Mouse (Mus musculus): ENCODE measurements around the gene Mapk3. TPM values are rescaled to one million over a fixed set of nuclear protein-coding genes. Genes with fewer than 3 reads are reported as not detected.
"Not testable (repeated sequence)": the region's sequence is repeated elsewhere in the genome, so short reads cannot be mapped to it uniquely, and the experiment has no call there.

Mapk3 gene
- 65.2 and 68.3 TPM in 2 replicates for polyA plus RNA-seq (2015; fragmentation: Nextera tagmentation; extraction: Ambion mirVana)

DNA sequence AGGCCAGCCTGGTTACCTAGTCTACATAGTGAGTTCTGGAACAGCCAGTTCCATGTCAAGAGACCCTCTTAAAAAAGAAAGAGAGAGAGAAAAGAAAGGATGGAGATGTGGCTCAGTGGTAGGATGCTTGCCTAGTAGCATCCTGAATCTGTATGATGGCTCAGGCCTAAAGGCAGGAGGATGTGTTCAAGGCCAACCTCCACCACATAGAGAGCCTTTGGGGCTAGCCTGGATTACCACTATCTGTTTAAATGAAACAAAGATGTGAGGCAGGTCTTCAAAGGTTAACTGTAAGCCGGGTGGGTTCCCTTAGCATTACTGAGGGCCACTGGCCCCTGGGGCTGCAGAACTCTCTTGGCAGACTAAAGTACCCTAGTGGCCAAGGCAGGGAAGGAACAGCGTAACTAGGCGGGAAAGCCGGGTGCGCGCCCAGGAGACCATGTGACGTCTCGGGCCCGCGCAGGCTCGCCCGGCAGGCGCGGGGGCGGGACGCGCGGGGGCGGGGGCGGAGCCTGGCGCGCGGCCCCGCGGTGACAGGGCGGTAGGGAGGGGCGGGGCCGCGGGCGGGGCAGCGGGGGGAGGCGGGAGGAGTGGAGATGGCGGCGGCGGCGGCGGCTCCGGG, at the start of gene Mapk3:
TSS of gene Mapk3 (plus strand) at position 552 of the 622 bp plus-strand sequence.
- ATAC-seq (ENCODE audit: insufficient number of reproducible peaks, low FRiP score, low TSS enrichment, low read depth) = peak; percentile 49
- Histone ChIP-seq H3K9me3 (no peaks in the 10 kb centered on the region), H3K4me1 (peaks cover 40% of the 10 kb centered on the region), H3K4me3 (peak within 1 kb of the TSS; percentile 78), H3K27me3 (no peaks in the 10 kb centered on the region), H3K4me2 (peak within 1 kb of the TSS; percentile 90), H3K36me3 (peaks cover 14% of the 10 kb centered on the region), H3K27ac (peak within 1 kb of the TSS; percentile 89), H3K9ac (peak within 1 kb of the TSS; percentile 78)
- under 1% methylated on average over 34 of the region's 38 CpGs for WGBS

DNA sequence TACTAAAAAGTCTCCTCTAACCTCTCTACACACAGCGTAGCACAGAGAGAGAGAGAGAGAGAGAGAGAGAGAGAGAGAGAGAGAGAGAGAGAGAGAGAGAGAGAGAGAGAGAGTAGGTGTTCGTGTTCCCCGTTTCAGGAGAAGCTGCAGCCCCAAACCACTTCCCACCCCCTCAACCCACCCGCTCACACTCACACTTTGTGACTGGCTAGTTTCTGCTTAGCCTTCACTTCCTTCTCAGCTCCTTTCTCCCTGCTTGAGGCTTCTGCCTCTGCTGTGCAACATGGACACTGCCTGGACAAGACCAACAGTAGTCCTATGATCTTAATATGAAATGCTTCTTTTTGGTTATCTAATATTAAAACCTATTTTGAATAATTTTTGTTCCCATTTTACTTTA, 49.1 kb upstream of the Mapk3 start:
- Histone ChIP-seq H3K4me1 (no peaks in the 10 kb centered on the region), H3K36me3 (no peaks in the 10 kb centered on the region), H3K27me3 (peaks cover 6% of the 10 kb centered on the region; the same call in 1 of the 2 replicates), H3K4me2 (no peak overlapping the region), H3K9me3 (no peaks in the 10 kb centered on the region), H3K9ac (no peak overlapping the region), H3K27ac (no peak overlapping the region), H3K4me3 (no peak overlapping the region)
- WGBS = 68% methylated on average over 4 of the region's 4 CpGs
- no peak for ATAC-seq (ENCODE audit: insufficient number of reproducible peaks, low FRiP score, low TSS enrichment, low read depth)

DNA sequence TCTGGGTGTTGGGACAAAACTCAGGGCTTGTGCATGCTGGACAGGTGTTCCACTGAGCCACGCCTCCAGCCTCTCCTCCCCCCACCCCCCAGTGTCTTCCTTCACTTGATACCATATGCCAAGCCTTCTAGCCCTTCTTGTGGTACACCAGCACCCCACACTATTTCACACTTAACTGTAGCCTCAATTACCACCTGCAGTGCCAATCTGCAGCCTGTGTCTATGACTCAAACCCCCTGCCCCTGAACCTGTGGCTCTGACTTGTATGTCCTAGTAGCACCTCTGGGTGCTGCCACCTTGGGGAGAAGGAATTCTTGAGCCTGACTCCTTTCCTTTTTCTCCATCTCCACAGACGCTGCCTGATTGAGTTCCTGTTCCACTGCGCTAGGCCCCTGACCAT, 47.5 kb upstream of the Mapk3 start:
- Histone ChIP-seq H3K4me2 (no peak overlapping the region), H3K9ac (no peak overlapping the region), H3K36me3 (no peaks in the 10 kb centered on the region), H3K27ac (no peak overlapping the region), H3K4me1 (no peaks in the 10 kb centered on the region), H3K4me3 (no peak overlapping the region), H3K9me3 (no peaks in the 10 kb centered on the region), H3K27me3 (no peaks in the 10 kb centered on the region)
- WGBS = 84% methylated on average over 3 of the region's 3 CpGs
- no peak for ATAC-seq (ENCODE audit: insufficient number of reproducible peaks, low FRiP score, low TSS enrichment, low read depth)

DNA sequence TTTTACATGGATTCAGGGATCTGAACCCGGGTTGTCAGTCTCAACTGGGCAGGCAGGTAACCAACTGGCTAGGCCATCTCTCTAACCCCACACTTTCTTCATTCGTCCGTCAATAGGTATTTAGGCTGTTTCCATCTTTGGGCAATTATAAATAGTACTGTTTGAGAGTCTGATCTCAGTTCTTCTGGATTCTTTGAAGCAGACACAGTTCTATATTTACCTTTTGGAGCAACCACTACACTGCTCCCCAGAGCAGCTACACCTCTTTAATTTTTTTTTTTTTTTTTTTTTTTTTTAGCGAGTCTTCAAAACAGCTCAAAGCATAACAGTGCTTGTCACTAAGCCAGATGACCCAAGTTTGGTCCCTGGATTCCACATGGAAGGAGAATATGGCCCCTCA, 43.7 kb upstream of the Mapk3 start:
- no peak overlapping the region for H3K9ac ChIP-seq
- no peak overlapping the region for H3K4me3 ChIP-seq
- no peak for ATAC-seq (ENCODE audit: insufficient number of reproducible peaks, low FRiP score, low TSS enrichment, low read depth)
- H3K9me3 ChIP-seq = no peaks in the 10 kb centered on the region
- 70% methylated on average over 4 of the region's 4 CpGs for WGBS
- no peaks in the 10 kb centered on the region for H3K27me3 ChIP-seq
- no peak overlapping the region for H3K4me2 ChIP-seq
- no peak overlapping the region for H3K27ac ChIP-seq
- H3K36me3 ChIP-seq = no peaks in the 10 kb centered on the region
- no peaks in the 10 kb centered on the region for H3K4me1 ChIP-seq

DNA sequence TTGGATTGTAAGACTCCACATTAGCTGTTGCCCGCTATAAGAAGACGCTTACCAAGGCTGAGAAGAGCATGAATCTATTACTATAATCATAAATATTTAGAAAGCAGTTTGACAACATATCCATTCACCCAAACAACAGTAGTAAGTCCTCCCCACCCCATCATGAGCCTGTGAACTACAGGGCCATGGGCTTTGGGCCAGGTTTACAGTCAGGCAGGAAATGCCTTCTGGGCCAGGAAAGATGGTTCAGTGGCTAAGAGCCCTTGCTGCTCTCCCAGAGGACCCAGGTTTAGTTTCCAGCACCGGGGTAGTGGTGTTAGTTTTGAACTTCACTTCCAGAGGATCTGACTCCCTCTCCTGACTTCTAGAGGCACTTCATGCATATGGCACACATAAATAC, 41.8 kb upstream of the Mapk3 start:
- 87% methylated on average over 3 of the region's 3 CpGs for WGBS
- Histone ChIP-seq H3K4me3 (no peak overlapping the region), H3K9ac (no peak overlapping the region), H3K4me1 (no peaks in the 10 kb centered on the region), H3K36me3 (no peaks in the 10 kb centered on the region), H3K27ac (no peak overlapping the region), H3K9me3 (no peaks in the 10 kb centered on the region), H3K27me3 (no peaks in the 10 kb centered on the region), H3K4me2 (no peak overlapping the region)
- no peak for ATAC-seq (ENCODE audit: insufficient number of reproducible peaks, low FRiP score, low TSS enrichment, low read depth)

DNA sequence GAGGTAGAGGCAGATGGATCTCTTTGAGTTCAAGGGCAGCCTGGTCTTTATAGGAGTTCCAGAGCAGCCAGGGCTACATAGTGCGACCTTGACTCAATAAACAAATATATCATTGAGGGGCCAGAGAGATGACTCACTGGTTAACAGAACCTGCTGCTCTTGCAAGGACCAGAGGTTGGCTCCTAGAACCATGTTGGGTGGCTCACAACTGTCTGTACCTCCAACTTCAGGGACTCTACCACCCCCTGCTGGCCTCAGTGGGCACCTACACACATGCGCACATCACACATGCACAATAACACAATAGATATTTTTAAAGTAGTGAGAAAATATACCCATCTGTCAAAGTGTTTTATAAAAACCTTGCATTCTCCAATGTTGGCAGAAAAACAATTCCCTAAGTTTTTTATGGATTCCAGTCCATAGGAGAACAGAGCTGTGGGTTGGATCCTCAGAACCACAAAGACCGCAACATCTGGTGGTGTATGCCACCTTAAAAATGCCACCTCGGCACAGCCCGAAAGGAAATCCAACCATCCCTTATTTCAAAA, 40.5 kb upstream of the Mapk3 start:
- Histone ChIP-seq H3K27me3 (no peaks in the 10 kb centered on the region), H3K4me1 (no peaks in the 10 kb centered on the region), H3K27ac (no peak overlapping the region), H3K4me2 (no peak overlapping the region), H3K4me3 (no peak overlapping the region), H3K36me3 (no peaks in the 10 kb centered on the region), H3K9ac (no peak overlapping the region), H3K9me3 (no peaks in the 10 kb centered on the region; the same call in 1 of the 2 replicates)
- WGBS = 92% methylated on average over 5 of the region's 5 CpGs
- ATAC-seq (ENCODE audit: insufficient number of reproducible peaks, low FRiP score, low TSS enrichment, low read depth) = no peak

DNA sequence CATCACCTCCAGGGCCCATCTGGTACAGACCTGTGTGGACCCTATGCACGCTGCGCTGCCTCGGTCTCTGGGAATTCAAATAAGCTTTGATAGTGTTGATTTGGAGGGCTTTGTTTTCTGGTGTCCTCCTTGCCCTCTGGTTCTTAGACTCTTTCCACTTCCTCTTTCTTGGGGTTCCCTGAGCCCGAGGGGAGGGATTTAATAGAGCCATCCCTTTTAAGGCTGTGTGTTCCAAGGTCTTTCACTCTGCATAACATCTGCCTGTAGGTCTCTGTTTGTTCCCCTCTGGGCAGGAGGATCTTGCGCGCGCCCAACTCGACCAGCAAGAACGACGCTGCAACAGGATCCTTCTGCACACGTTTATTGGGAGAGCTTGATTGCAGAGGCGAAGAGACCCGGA, 37.8 kb upstream of the Mapk3 start:
- WGBS = 87% methylated on average over 13 of the region's 13 CpGs
- Histone ChIP-seq H3K4me3 (no peak overlapping the region), H3K4me2 (no peak overlapping the region), H3K9ac (no peak overlapping the region), H3K27me3 (no peaks in the 10 kb centered on the region), H3K36me3 (no peaks in the 10 kb centered on the region), H3K27ac (no peak overlapping the region), H3K4me1 (no peaks in the 10 kb centered on the region), H3K9me3 (no peaks in the 10 kb centered on the region; the same call in 1 of the 2 replicates)
- ATAC-seq (ENCODE audit: insufficient number of reproducible peaks, low FRiP score, low TSS enrichment, low read depth) = no peak

DNA sequence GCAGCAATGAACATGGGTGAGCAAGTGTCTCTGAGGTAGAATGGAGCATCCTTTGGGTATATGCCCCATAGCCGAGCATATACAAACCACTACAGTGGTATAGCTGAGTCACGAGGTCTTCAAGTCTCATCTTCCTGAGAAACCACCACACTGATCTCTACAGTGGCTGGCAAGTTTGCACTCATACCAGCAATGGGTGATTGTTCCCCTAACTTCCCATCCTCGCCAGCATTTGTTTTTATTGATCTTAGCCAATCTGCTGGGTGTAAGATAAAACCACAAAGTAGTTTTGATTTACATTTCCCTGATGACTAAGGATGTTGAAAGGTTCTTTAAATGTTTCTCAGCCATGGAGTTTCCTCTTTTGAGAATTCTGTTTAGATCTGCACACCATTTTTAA, 34.3 kb upstream of the Mapk3 start:
- H3K9me3 ChIP-seq = no peaks in the 10 kb centered on the region; the same call in 1 of the 2 replicates
- H3K27ac ChIP-seq = no peak overlapping the region
- H3K36me3 ChIP-seq = no peaks in the 10 kb centered on the region
- no peak for ATAC-seq (ENCODE audit: insufficient number of reproducible peaks, low FRiP score, low TSS enrichment, low read depth)
- no peaks in the 10 kb centered on the region for H3K4me1 ChIP-seq
- no peak overlapping the region for H3K4me3 ChIP-seq
- H3K9ac ChIP-seq = no peak overlapping the region
- no peak overlapping the region for H3K4me2 ChIP-seq
- 74% methylated on average over 3 of the region's 3 CpGs for WGBS
- H3K27me3 ChIP-seq = no peaks in the 10 kb centered on the region

DNA sequence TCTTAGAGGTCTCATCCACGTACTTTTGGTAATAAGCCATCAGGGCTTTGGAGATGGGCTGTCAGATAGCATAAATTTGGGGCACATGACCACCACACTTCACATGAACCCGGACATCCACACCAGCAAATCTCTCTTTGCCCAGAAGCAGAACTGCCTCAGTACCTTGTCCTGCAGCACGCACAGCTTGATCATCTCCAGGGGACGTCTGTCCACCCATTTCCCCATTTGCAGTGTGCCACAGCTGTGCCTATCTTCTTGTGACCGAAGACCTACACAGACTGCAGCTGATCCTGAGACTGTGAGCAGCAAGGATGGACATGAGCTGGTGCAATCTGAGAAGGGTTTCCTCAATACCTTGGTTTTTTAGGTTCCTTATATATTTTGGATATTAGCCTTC, 33.7 kb upstream of the Mapk3 start:
- H3K4me2 ChIP-seq = no peak overlapping the region
- no peaks in the 10 kb centered on the region; the same call in 1 of the 2 replicates for H3K9me3 ChIP-seq
- no peak for ATAC-seq (ENCODE audit: insufficient number of reproducible peaks, low FRiP score, low TSS enrichment, low read depth)
- no peaks in the 10 kb centered on the region for H3K36me3 ChIP-seq
- no peak overlapping the region for H3K9ac ChIP-seq
- no peak overlapping the region for H3K27ac ChIP-seq
- no peaks in the 10 kb centered on the region for H3K4me1 ChIP-seq
- no peak overlapping the region for H3K4me3 ChIP-seq
- H3K27me3 ChIP-seq = no peaks in the 10 kb centered on the region
- WGBS = 78% methylated on average over 5 of the region's 5 CpGs

DNA sequence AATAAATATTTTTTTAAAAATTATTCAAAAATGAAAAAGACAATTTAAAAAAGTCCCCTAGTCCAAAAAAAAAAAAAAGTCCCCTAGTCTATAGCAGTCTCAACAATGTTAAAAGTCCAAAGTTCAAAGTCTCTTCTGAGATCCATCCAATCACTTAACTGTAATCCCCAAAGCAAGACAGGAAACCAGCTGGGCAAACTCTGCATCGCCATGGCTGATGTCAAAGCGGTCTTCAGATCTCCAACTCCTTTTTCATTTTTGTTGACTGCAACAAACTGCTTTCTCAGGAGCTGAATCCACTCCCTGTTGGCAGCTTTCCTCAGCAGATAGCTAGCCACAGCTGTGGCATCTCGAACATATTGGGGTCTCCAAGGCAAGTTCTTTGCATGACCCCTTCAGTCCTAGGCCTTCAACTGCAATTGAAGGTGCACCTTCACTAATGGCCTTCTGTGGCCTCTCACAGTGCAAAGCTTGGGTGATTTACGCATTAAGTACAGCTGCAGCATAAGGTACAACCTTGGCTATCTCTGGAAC, 29.1 kb upstream of the Mapk3 start:
- not testable (repeated sequence) for H3K9ac ChIP-seq; ATAC-seq (ENCODE audit: insufficient number of reproducible peaks, low FRiP score, low TSS enrichment, low read depth); H3K27me3 ChIP-seq; H3K9me3 ChIP-seq; H3K27ac ChIP-seq; H3K36me3 ChIP-seq; H3K4me3 ChIP-seq; H3K4me2 ChIP-seq; H3K4me1 ChIP-seq
- WGBS = 81% methylated on average over 4 of the region's 4 CpGs

DNA sequence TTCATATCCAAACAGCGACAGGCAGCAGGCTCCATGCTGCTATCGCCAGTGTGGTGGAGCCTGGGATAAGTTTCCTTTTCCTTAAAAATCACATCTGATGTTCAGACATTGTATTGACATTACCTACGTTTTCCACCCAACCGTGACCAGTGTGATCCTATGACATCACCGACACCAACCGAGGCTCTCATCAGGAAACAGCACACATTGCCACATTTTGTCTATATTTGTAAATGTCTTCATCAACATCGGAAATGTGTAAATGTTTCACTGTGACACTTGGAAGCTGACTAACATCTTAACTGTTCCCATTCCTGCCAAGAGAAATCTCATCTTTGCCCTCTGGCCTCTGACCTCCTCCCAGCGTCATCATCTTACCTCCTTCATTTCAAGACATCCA, 23.3 kb upstream of the Mapk3 start:
- H3K4me3 ChIP-seq = no peak overlapping the region
- no peaks in the 10 kb centered on the region for H3K27me3 ChIP-seq
- H3K9me3 ChIP-seq = no peaks in the 10 kb centered on the region
- 81% methylated on average over 8 of the region's 8 CpGs for WGBS
- H3K4me2 ChIP-seq = no peak overlapping the region
- H3K27ac ChIP-seq = no peak overlapping the region
- no peak overlapping the region for H3K9ac ChIP-seq
- no peaks in the 10 kb centered on the region for H3K4me1 ChIP-seq
- ATAC-seq (ENCODE audit: insufficient number of reproducible peaks, low FRiP score, low TSS enrichment, low read depth) = no peak
- no peaks in the 10 kb centered on the region for H3K36me3 ChIP-seq

DNA sequence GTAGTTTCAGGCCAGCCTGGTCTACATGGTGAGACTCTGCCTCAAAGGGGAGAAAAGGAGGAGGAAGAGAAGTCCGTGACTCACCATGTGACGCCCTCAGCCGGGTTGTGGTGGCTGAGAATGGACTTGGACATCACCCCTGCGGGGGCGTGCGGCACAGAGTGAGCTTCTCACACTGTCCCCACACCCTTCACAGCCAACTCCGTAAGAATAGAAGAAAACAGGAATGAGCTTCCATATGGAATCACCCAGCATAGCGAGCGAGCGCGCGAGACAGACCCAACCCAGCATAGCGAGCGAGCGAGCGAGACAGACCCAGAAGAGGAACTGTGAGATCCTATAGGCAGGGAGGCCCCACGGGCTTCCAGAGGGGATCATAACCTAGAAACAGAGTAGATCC, 19.9 kb upstream of the Mapk3 start:
- H3K36me3 ChIP-seq = no peaks in the 10 kb centered on the region
- no peaks in the 10 kb centered on the region for H3K4me1 ChIP-seq
- no peak overlapping the region for H3K4me2 ChIP-seq
- no peaks in the 10 kb centered on the region for H3K9me3 ChIP-seq
- no peak for ATAC-seq (ENCODE audit: insufficient number of reproducible peaks, low FRiP score, low TSS enrichment, low read depth)
- H3K4me3 ChIP-seq = no peak overlapping the region
- H3K9ac ChIP-seq = no peak overlapping the region
- H3K27ac ChIP-seq = no peak overlapping the region
- no peaks in the 10 kb centered on the region for H3K27me3 ChIP-seq
- WGBS = 83% methylated on average over 17 of the region's 17 CpGs

Data from limb, embryonic 15.5 days (tissue).